Mouse (Mus musculus) activated CD4-positive, CD25-positive, alpha-beta regulatory T cell, adult 4 months (primary cell): ENCODE measurements around the gene Stk31. TPM values are rescaled to one million over a fixed set of nuclear protein-coding genes. Genes with fewer than 3 reads are reported as not detected.

ENCODE experiments used
- polyA plus RNA-seq, 2 experiments: library from polyadenylated mRNA; unstranded; fragments of 100-300 nt; shearing (Covaris generic); gene quantifications; one replicate each; pipeline ENCODE4 v1.2.1; 2017

Stk31 gene
- polyA plus RNA-seq, 2 experiments from 2014 or later = not detected

Other genes starting within 250 kb of the Stk31 start
- 1 to 10 TPM; 2.5 to 4.6 TPM for gene Igf2bp3, start 180.6 kb upstream of the Stk31 start, polyA plus RNA-seq
- 10 to 100 TPM; 29.2 to 30.3 TPM for gene Tra2a, start 131.6 kb upstream of the Stk31 start, polyA plus RNA-seq
- 10 to 100 TPM; 11.1 to 14.8 TPM for gene Ccdc126, start 76.3 kb upstream of the Stk31 start, polyA plus RNA-seq
- 1 to 10 TPM; 3.9 to 4.9 TPM for gene Fam221a, start 27.9 kb upstream of the Stk31 start, polyA plus RNA-seq